9 mouse cellular contexts compared by ENCODE assay signal in the genomic region with DNA sequence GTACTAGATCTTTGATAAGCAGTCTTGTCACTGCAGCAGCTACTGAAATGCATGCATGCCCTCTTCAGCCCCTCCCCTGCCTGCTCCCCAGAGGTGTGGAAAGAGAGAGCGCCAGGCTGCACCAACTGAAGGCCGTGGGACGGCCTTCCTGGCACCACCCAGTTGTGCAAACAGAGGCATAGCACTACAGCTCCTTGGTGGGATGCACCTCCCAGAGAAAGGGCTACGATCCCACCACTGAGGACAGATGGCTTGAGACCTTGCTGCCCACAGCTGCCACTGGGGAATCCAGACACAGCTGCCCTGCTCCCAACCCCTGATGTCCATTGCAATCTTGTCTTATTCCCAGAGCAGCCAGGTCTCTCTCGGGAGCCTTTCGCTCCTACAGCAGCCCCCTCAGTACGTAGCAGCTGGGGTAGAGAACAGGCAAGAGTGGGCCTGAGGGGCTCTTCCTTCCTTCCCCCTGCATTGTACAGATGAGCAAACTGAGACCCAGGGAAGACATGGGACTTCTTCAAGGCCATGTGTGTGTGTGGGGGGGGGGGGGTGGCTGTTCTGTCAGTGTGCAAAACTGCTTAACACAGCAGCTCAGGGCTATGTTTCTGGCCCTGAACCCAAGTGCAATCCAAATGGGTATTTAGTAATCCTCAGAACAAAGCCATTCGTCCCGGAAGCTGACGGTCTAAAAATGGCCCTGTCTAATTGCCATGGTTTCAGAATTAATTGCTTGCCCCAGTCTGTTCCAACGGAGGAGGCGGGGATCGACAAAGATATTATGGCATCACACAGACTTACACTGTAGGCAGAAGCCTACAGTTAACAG. TPM values are rescaled to one million over a fixed set of nuclear protein-coding genes. Genes with fewer than 3 reads are reported as not detected.
DNase-seq lines count a peak whose midpoint lies in the region; ATAC-seq lines count a peak whose summit lies in the region.
"Had no signal": no experiment of that assay in that cellular context is flagged by ENCODE, and none has a peak within 500 bp of the region (broad histone marks: within the 10 kb centered on the region; RNA-seq: fewer than 3 reads in every experiment).

No protein-coding gene starts in this region.

- H3K4me1 ChIP-seq in hindbrain, embryonic 11.5 days (replicated peaks; ENCODE audit: control insufficient read depth, insufficient read depth, low read length) = no peaks in the 10 kb centered on the region

- H3K9ac ChIP-seq in hindbrain, embryonic 11.5 days (ENCODE audit: low read depth, low read length) = no peak overlapping the region

- H3K4me3 ChIP-seq in hindbrain, embryonic 11.5 days (ENCODE audit: low read depth, low read length) = no peak overlapping the region

- intact Hi-C loops in heart, postnatal 10 days (cut with DNase I) = no loop called here

- H3K4me2 ChIP-seq in hindbrain, embryonic 11.5 days (replicated peaks; ENCODE audit: low read depth, low read length) = no peak overlapping the region

- no peaks in the 10 kb centered on the region for H3K27me3 ChIP-seq in hindbrain, embryonic 11.5 days (ENCODE audit: control insufficient read depth, insufficient read depth, low read length)

- peak; percentile 54 to 70 for DNase-seq in frontal cortex, adult 2 months (ENCODE audit: extremely low spot score in 1 of 2, low spot score in 1 of 2)
- DNase-seq in frontal cortex, postnatal 25 days (ENCODE audit: low spot score in 2 of 2) = no peak
- peak; percentile 72 for DNase-seq in adrenal gland, adult 2 months
- DNase-seq in hindbrain, embryonic 11.5 days (ENCODE audit: low spot score) = peak; percentile 35
- no peak for DNase-seq in thymus, postnatal 14 days
- DNase-seq in heart, postnatal 10 days = no peak
- DNase-seq in thymus, postnatal 0 days (ENCODE audit: low spot score) = no peak

- no peaks in the 10 kb centered on the region for H3K9me3 ChIP-seq in hindbrain, embryonic 11.5 days (ENCODE audit: control insufficient read depth, low read length)

- WGBS in hindbrain, embryonic 11.5 days = 52% methylated on average over 13 of the region's 13 CpGs

- no peaks in the 10 kb centered on the region for H3K36me3 ChIP-seq in hindbrain, embryonic 11.5 days (ENCODE audit: control insufficient read depth, insufficient read depth, low read length)

- 0 out of 2 replicates have a peak overlapping the region, but pooled peaks have one; percentile 24 for H3K27ac ChIP-seq in hindbrain, embryonic 11.5 days (ENCODE audit: low read depth, low read length)

- ATAC-seq in hindbrain, embryonic 11.5 days (ENCODE audit: low FRiP score) = peak; percentile 63
- peak; percentile 82 for ATAC-seq in megakaryocyte progenitor cell, adult 5-6 weeks (replicated peaks; ENCODE audit: poor library complexity)

RNA-seq across cellular contexts. Expression of a gene that starts 46.9 kb away (rescaled TPM):
- polyA plus RNA-seq in frontal cortex, adult 2 months (2012; rRNA removed) = 0.13 and 0.24 TPM in 2 replicates
- 1 to 10 TPM in 1 of 2 experiments, not detected in 1; 1.3 TPM for total RNA-seq in adrenal gland, adult 2 months (2021)
- polyA plus RNA-seq in adrenal gland, adult 2 months (2012; rRNA removed) = 0.18 TPM in 1 of 2 replicates, not detected in the other
- polyA plus RNA-seq in hindbrain, embryonic 11.5 days (2014; fragmentation: Nextera tagmentation; extraction: Ambion mirVana) = not detected in 2 replicates
- total RNA-seq in megakaryocyte progenitor cell, adult 5-6 weeks (2015) = not detected in 2 replicates
- not detected in 2 replicates for total RNA-seq in megakaryocyte progenitor cell, adult 5-6 weeks (2017)
- total RNA-seq in heart, postnatal 10 days (2021) = not detected
- polyA plus RNA-seq in thymus, postnatal 0 days (2015; fragmentation: Nextera tagmentation; extraction: Ambion mirVana) = 0.08 and 0.10 TPM in 2 replicates
- polyA plus RNA-seq: heart, postnatal 0 days had no signal

Comparison
In these comparisons a context has a peak if more than half of its experiments do, and no peak if none do; other contexts are left out.
1. DNase-seq: peak in frontal cortex, adult 2 months (2 of 2), adrenal gland, adult 2 months (single experiment) and hindbrain, embryonic 11.5 days (single experiment); none in frontal cortex, postnatal 25 days (0 of 2), thymus, postnatal 14 days (single experiment), heart, postnatal 10 days (0 of 2) and thymus, postnatal 0 days (single experiment).